Mouse (Mus musculus): Measurements from ENCODE around the gene Wfdc6b. TPM values are rescaled to one million over a fixed set of nuclear protein-coding genes. Genes with fewer than 3 reads are reported as not detected.

The Wfdc6b gene
- polyA plus RNA-seq, 1 experiment = 0.20 TPM

DNA sequence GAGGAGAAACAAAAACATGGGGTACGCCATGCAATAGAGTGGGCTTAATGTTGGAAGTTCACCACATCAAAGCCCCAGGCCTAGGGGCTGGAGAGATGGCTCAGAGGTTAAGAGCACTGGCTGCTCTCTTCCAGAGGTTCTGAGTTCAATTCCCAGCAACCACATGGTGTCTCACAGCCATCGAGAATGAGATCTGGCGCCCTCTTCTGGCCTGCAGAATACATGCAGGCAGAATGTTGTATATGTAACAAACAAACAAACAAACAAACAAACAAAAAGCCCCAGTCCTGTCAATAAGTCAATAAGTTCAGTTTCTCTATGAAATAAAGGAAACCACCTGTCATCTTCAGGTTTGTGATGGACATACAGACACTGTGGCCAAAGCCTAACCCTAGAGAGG, 13.1 kb upstream of the Wfdc6b start:
- H3K27ac ChIP-seq (ENCODE audit: insufficient read depth, low read length) = no peak overlapping the region
- WGBS = 69% methylated on average over 3 of the region's 3 CpGs
- DNase-seq = no peak
- H3K4me3 ChIP-seq (replicated peaks; ENCODE audit: insufficient read depth, low read depth, low read length) = no peak overlapping the region
- TF ChIP-seq POLR2A (IDR thresholded peaks at IDR 0.05; ENCODE audit: borderline replicate concordance, insufficient read depth, low read length) (no peak), CTCF (IDR thresholded peaks at IDR 0.05; ENCODE audit: borderline replicate concordance, insufficient read depth, low read depth, low read length) (no peak)
- no peaks in the 10 kb centered on the region for H3K4me1 ChIP-seq (ENCODE audit: control insufficient read depth, insufficient read depth, low read length)
- no peaks in the 10 kb centered on the region for H3K27me3 ChIP-seq (ENCODE audit: control insufficient read depth, insufficient read depth, low read length)

DNA sequence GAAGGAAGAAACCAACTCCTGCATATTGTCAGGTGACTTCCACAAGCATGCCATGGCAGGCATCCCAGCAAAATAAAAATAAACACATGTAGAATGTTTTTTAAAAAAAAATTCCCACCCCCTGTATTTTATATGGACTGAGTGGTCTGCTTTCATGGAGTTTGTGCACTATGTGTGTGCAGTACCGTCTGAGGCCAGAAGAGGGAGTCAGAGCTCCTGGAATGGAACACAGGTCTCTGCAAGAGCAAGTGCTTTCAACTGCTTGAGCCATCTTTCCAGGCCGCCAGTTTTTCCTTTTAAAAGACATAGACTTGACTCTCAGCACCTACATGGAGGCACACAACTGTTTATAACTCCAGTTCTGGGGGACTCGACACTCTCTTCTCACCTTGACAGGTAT, 9.8 kb upstream of the Wfdc6b start:
- Histone ChIP-seq H3K27ac (ENCODE audit: insufficient read depth, low read length) (no peak overlapping the region), H3K4me1 (ENCODE audit: control insufficient read depth, insufficient read depth, low read length) (no peaks in the 10 kb centered on the region), H3K4me3 (replicated peaks; ENCODE audit: insufficient read depth, low read depth, low read length) (no peak overlapping the region), H3K27me3 (ENCODE audit: control insufficient read depth, insufficient read depth, low read length) (no peaks in the 10 kb centered on the region)
- TF ChIP-seq POLR2A (IDR thresholded peaks at IDR 0.05; ENCODE audit: borderline replicate concordance, insufficient read depth, low read length) = no peak
- TF ChIP-seq CTCF (IDR thresholded peaks at IDR 0.05; ENCODE audit: borderline replicate concordance, insufficient read depth, low read depth, low read length) = no peak
- WGBS = 90% methylated on average over 3 of the region's 3 CpGs
- no peak for DNase-seq

DNA sequence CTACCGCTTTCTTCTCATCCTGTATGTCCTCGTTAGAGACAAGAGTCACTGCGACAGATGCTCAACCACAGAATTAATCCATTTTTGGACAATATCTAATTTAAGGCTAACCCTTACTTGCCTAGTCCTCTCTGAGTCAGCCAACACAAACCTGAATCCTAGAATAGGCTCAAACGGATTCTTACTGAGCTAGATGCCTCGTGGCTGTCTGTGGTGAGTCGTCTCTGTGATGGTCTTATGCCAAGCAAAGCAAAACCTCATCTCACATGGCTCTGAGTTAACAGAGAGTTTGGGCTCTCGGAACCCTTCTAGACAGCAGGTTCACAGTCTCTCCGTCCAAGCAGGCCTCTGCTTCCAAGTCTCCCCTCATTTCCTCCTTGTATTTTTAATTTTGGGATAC, 8.9 kb upstream of the Wfdc6b start:
- 84% methylated on average over 8 of the region's 8 CpGs for WGBS
- DNase-seq = no peak
- TF ChIP-seq CTCF (IDR thresholded peaks at IDR 0.05; ENCODE audit: borderline replicate concordance, insufficient read depth, low read depth, low read length) = no peak

DNA sequence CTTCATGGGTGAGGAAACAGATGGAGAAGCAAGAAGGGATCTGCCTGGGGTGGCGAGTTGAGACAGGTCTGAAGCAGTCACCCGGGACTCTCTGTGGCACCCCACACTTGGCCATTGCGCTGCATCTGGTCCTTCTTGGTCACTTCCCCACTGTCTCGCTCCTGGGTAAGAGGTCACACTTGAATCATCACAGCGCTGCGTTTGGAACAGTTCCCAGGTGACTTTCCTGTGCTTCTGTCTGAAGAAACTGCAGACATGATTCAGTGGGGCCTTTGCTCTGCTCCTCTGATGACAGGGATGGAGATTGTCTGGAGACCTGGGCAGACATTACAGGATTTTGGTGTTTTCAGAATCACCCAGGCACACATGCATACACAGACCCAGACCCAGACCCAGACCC, 4.5 kb upstream of the Wfdc6b start:
- H3K27me3 ChIP-seq (ENCODE audit: control insufficient read depth, insufficient read depth, low read length) = no peaks in the 10 kb centered on the region
- WGBS = 41% methylated on average over 6 of the region's 6 CpGs
- no peak overlapping the region for H3K4me3 ChIP-seq (replicated peaks; ENCODE audit: insufficient read depth, low read depth, low read length)
- no peaks in the 10 kb centered on the region for H3K4me1 ChIP-seq (ENCODE audit: control insufficient read depth, insufficient read depth, low read length)
- no peak overlapping the region for H3K27ac ChIP-seq (ENCODE audit: insufficient read depth, low read length)
- no peak for DNase-seq
- TF ChIP-seq POLR2A (IDR thresholded peaks at IDR 0.05; ENCODE audit: borderline replicate concordance, insufficient read depth, low read length) (no peak), CTCF (IDR thresholded peaks at IDR 0.05; ENCODE audit: borderline replicate concordance, insufficient read depth, low read depth, low read length) (no peak)

More for the DNA sequence above, 8.9 kb upstream of the Wfdc6b start:
- Histone ChIP-seq H3K27me3 (ENCODE audit: control insufficient read depth, insufficient read depth, low read length) (no peaks in the 10 kb centered on the region), H3K4me3 (replicated peaks; ENCODE audit: insufficient read depth, low read depth, low read length) (no peak overlapping the region), H3K27ac (ENCODE audit: insufficient read depth, low read length) (no peak overlapping the region), H3K4me1 (ENCODE audit: control insufficient read depth, insufficient read depth, low read length) (no peaks in the 10 kb centered on the region)

DNA sequence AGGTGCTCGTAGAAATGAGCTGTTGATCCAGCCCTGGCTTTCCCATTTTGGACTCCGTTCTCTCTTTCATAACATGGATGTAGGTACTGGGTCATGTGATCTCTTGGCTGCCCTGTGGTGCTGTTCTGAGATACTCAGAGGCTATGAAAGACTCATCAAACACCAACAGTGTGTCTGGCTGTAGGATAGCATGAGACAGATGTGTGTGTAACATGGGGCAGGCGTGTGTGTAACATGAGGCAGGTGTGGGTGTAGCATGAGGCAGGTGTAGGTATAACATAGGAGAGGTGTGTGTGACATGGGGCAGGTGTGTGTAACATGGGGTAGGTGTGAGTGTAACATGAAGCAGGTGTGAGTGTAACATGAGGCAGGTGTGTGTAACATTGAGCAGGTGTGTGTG, 2.1 kb downstream of the Wfdc6b start:
- H3K27ac ChIP-seq (ENCODE audit: insufficient read depth, low read length) = no peak overlapping the region
- TF ChIP-seq POLR2A (IDR thresholded peaks at IDR 0.05; ENCODE audit: borderline replicate concordance, insufficient read depth, low read length) (no peak), CTCF (IDR thresholded peaks at IDR 0.05; ENCODE audit: borderline replicate concordance, insufficient read depth, low read depth, low read length) (no peak)
- no peaks in the 10 kb centered on the region for H3K27me3 ChIP-seq (ENCODE audit: control insufficient read depth, insufficient read depth, low read length)
- no peak for DNase-seq
- H3K4me1 ChIP-seq (ENCODE audit: control insufficient read depth, insufficient read depth, low read length) = no peaks in the 10 kb centered on the region
- WGBS = 90% methylated on average over 3 of the region's 3 CpGs
- no peak overlapping the region for H3K4me3 ChIP-seq (replicated peaks; ENCODE audit: insufficient read depth, low read depth, low read length)

DNA sequence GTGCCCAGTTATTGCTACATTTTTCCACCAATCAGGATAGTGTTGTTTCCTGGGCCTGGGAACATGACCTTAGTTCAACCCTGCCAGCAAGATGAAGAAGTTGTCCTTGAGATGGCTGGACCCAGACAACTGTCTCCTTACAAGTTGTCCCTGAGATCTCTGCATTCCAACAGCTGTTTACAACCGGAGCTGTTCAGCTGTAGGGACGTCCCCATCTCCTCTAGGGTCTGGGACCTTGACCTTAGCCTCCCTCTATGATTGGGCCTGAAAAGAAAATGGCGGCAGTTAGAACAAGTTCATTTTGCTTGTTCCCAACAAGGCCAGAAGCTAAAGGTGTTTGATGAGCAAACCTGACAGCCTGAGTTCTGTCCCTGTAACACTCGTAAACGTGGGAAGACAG, 5.7 kb downstream of the Wfdc6b start:
- H3K4me3 ChIP-seq (replicated peaks; ENCODE audit: insufficient read depth, low read depth, low read length) = no peak overlapping the region
- no peak overlapping the region for H3K27ac ChIP-seq (ENCODE audit: insufficient read depth, low read length)
- no peaks in the 10 kb centered on the region for H3K27me3 ChIP-seq (ENCODE audit: control insufficient read depth, insufficient read depth, low read length)
- no peak for DNase-seq
- 84% methylated on average over 5 of the region's 5 CpGs for WGBS
- no peak for TF ChIP-seq POLR2A (IDR thresholded peaks at IDR 0.05; ENCODE audit: borderline replicate concordance, insufficient read depth, low read length)
- no peaks in the 10 kb centered on the region for H3K4me1 ChIP-seq (ENCODE audit: control insufficient read depth, insufficient read depth, low read length)

DNA sequence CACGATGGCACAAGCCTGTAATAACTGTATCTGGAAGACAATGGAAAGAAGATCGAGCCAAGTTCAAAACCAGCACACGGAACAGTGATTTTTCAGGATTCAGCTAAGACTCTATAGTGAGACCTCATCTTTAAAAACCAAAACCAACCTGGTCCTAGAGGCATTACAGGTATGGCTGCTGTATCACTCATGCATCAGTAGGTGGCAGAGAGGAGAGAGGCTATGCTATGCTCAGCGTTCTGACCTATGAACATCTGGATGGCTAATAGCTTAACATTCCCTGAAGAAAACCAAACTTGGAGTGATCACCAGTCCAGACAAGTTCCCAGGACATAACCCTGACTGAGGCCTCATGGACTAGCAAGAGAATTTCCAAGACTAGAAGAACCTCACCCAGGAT, 8.5 kb downstream of the Wfdc6b start:
- DNase-seq = no peak
- Histone ChIP-seq H3K4me1 (ENCODE audit: control insufficient read depth, insufficient read depth, low read length) (no peaks in the 10 kb centered on the region), H3K27me3 (ENCODE audit: control insufficient read depth, insufficient read depth, low read length) (no peaks in the 10 kb centered on the region), H3K27ac (ENCODE audit: insufficient read depth, low read length) (no peak overlapping the region), H3K4me3 (replicated peaks; ENCODE audit: insufficient read depth, low read depth, low read length) (no peak overlapping the region)
- WGBS = 87% methylated on average over 4 of the region's 4 CpGs
- TF ChIP-seq POLR2A (IDR thresholded peaks at IDR 0.05; ENCODE audit: borderline replicate concordance, insufficient read depth, low read length) (no peak), CTCF (IDR thresholded peaks at IDR 0.05; ENCODE audit: borderline replicate concordance, insufficient read depth, low read depth, low read length) (no peak)

DNA sequence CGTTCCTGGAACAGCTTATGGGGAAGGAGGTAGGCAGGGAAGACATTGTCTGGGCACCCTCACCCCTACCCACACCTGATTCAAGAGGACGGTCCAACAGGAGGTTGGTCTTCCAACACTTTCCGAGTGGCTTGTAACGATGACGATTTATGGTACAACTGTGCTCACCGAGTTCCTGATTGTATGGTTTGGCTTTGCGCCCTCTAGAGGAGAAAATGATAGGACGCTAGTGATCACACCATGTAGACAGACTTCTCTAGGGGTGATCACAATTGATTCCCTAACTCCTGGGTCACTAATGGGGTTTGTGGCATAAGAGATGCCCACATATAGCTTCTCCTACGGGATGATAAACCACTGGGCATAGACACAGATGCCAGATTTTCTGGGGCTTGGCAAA, 21.9 kb downstream of the Wfdc6b start:
- no peaks in the 10 kb centered on the region for H3K27me3 ChIP-seq (ENCODE audit: control insufficient read depth, insufficient read depth, low read length)
- no peak overlapping the region for H3K27ac ChIP-seq (ENCODE audit: insufficient read depth, low read length)
- TF ChIP-seq POLR2A (IDR thresholded peaks at IDR 0.05; ENCODE audit: borderline replicate concordance, insufficient read depth, low read length) (no peak), CTCF (IDR thresholded peaks at IDR 0.05; ENCODE audit: borderline replicate concordance, insufficient read depth, low read depth, low read length) (no peak)
- no peak overlapping the region for H3K4me3 ChIP-seq (replicated peaks; ENCODE audit: insufficient read depth, low read depth, low read length)
- 77% methylated on average over 9 of the region's 9 CpGs for WGBS
- no peaks in the 10 kb centered on the region for H3K4me1 ChIP-seq (ENCODE audit: control insufficient read depth, insufficient read depth, low read length)
- DNase-seq = no peak

DNA sequence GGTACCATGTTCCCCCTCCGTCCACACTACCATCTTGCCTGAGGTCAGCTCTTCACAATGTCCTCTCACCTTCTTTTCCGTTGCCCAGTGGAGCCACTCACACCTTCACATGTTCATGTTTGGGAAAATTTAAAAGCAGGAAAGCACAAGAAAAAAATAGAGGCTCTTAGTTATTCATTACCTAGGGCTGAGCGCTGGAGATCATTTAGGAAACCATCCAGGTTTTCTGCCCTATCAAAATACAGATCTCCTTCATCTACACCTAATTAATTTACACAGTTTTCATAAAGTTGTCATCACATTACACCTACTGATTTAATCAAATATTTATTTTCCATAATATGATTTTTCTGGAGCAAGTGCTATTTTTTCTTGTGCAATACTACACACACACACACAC, 25.4 kb downstream of the Wfdc6b start, which contains the start of gene Wfdc16:
Gene Wfdc16 (minus strand): TSS at position 101 of the 400 bp plus-strand sequence.
- no peak for DNase-seq
- 89% methylated on average over 3 of the region's 3 CpGs for WGBS
- Histone ChIP-seq H3K27me3 (ENCODE audit: control insufficient read depth, insufficient read depth, low read length) (no peaks in the 10 kb centered on the region), H3K4me3 (replicated peaks; ENCODE audit: insufficient read depth, low read depth, low read length) (no peak within 1 kb of the TSS), H3K27ac (ENCODE audit: insufficient read depth, low read length) (no peak within 1 kb of the TSS), H3K4me1 (ENCODE audit: control insufficient read depth, insufficient read depth, low read length) (no peaks in the 10 kb centered on the region)
- TF ChIP-seq POLR2A (IDR thresholded peaks at IDR 0.05; ENCODE audit: borderline replicate concordance, insufficient read depth, low read length) = no peak
- TF ChIP-seq CTCF (IDR thresholded peaks at IDR 0.05; ENCODE audit: borderline replicate concordance, insufficient read depth, low read depth, low read length) = no peak
